Mouse (Mus musculus) kidney, postnatal 0 days (tissue): ENCODE data around the gene Shank2. TPM values are rescaled to one million over a fixed set of nuclear protein-coding genes. Genes with fewer than 3 reads are reported as not detected.

ENCODE experiments used
- ATAC-seq: fragments of 200-750 bp; cut with Nextera tagmentation; replicated peaks from 2 replicates; pipeline ENCODE4 v1.8.0; 2017; ENCODE audit warnings: low read depth, moderate number of reproducible peaks, moderate TSS enrichment, moderate library complexity; ENCODE audit not compliant: low FRiP score
- DNase-seq: peaks from one replicate; pipeline ENCODE4 v3.0.0-alpha.2; 2016; ENCODE audit warnings: low spot score
- H3K27ac ChIP-seq: fragments of 300-500 bp; sonication (generic); 2 replicates; pipeline ENCODE4 v1.5.1; 2014; ENCODE audit warnings: mild to moderate bottlenecking
- H3K27me3 ChIP-seq: fragments of 300-500 bp; sonication (generic); 2 replicates; pipeline ENCODE4 v1.6.1; 2014; ENCODE audit warnings: low read length, mixed read lengths; ENCODE audit not compliant: insufficient read depth
- H3K36me3 ChIP-seq: fragments of 300-500 bp; sonication (generic); 2 replicates; pipeline ENCODE4 v1.6.1; 2014; ENCODE audit warnings: low read length, mixed read lengths; ENCODE audit not compliant: insufficient read depth
- H3K4me1 ChIP-seq: fragments of 300-500 bp; sonication (generic); replicated peaks from 2 replicates; pipeline ENCODE4 v1.6.1; 2014; ENCODE audit warnings: antibody characterized with exemption, low read length, mixed read lengths; ENCODE audit not compliant: insufficient read depth
- H3K4me2 ChIP-seq: fragments of 300-500 bp; sonication (generic); 2 replicates; pipeline ENCODE4 v1.6.1; 2014; ENCODE audit warnings: mild to moderate bottlenecking, low read length, moderate library complexity, mixed read lengths
- H3K4me3 ChIP-seq: fragments of 300-500 bp; sonication (generic); replicated peaks from 2 replicates; pipeline ENCODE4 v1.5.1; 2014; ENCODE audit warnings: low read depth, low read length
- H3K9ac ChIP-seq: fragments of 300-500 bp; sonication (generic); 2 replicates; pipeline ENCODE4 v1.6.1; 2014; ENCODE audit warnings: low read depth, low read length
- H3K9me3 ChIP-seq: fragments of 300-500 bp; sonication (generic); replicated peaks from 2 replicates; pipeline ENCODE4 v1.6.1; 2016; ENCODE audit warnings: low read length, inconsistent platforms, mixed read lengths
- CTCF ChIP-seq: IDR thresholded peaks from 2 replicates; pipeline ENCODE4 v1.5.1; 2016; ENCODE audit warnings: antibody characterized with exemption, low read depth, mild to moderate bottlenecking, moderate library complexity
- WGBS: fragments of 180-500 bp; shearing (Covaris S2); extraction: QIAGEN DNeasy Blood & Tissue Kit; methylation state at CpG from one replicate; pipeline ENCODE4 v1.1.7; 2014; 5-methylcytosine and 5-hydroxymethylcytosine counted together
- polyA plus RNA-seq: library from polyadenylated mRNA; unstranded; fragments of >200 nt; fragmentation: Nextera tagmentation; extraction: Ambion mirVana; gene quantifications from 2 replicates; pipeline ENCODE4 v1.2.1, GENCODE M21; 2015

Shank2 gene
- polyA plus RNA-seq, 1 experiment from 2014 or later, result 2.6 TPM

DNA sequence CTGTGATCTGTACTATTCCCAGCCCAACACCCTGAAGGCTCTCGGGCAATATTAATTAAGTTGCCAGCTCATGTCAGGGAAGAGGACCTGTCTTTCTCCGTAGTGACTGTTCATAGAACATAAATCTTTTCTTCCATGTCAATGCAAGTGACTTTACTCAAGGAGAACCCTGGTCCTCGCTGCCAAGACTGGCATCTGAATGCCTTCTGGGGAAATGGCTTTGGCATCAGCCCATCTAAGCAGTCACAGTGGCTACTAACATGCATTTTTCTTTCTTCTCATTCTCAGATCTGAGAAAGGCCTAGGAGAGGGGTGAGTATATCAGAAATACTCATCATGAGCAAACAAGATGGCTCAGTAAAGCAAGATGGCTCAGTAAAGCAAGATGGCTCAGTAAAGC, 138.7 kb downstream of the Shank2 start:
- H3K4me2 ChIP-seq, result no peak overlapping the region
- no peaks in the 10 kb centered on the region for H3K4me1 ChIP-seq
- no peak for TF ChIP-seq CTCF
- H3K4me3 ChIP-seq, result no peak overlapping the region
- 70% methylated on average over 3 of the region's 3 CpGs for WGBS
- H3K9me3 ChIP-seq, result no peaks in the 10 kb centered on the region
- H3K27me3 ChIP-seq, result no peaks in the 10 kb centered on the region
- no peak overlapping the region for H3K9ac ChIP-seq
- no peak for ATAC-seq
- DNase-seq, result no peak
- no peak overlapping the region for H3K27ac ChIP-seq
- no peaks in the 10 kb centered on the region for H3K36me3 ChIP-seq

DNA sequence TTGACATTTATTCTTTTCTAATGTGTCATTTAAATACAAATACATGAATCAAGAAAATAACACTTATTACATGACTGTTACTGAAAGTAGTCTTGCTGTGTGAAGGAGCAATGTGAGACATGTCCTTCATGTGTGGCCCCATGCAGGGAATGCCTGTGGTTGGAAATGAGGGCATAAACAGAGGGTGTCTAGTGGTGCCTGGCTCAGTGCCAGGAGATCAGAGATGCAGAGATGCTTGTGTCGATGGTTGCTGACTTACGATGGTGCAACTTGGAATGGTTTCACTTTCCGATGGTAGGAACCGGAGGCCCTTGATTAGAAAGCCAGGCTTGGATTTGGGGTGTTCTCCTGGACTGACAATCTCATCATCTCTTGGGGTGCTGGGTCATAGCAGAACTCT, 140.3 kb downstream of the Shank2 start:
- no peak overlapping the region for H3K4me3 ChIP-seq
- H3K4me1 ChIP-seq, result no peaks in the 10 kb centered on the region
- H3K27me3 ChIP-seq, result no peaks in the 10 kb centered on the region
- H3K27ac ChIP-seq, result no peak overlapping the region
- no peaks in the 10 kb centered on the region for H3K36me3 ChIP-seq
- 77% methylated on average over 4 of the region's 4 CpGs for WGBS
- no peak overlapping the region for H3K4me2 ChIP-seq
- ATAC-seq, result no peak
- H3K9me3 ChIP-seq, result no peaks in the 10 kb centered on the region
- no peak overlapping the region for H3K9ac ChIP-seq
- DNase-seq, result no peak
- no peak for TF ChIP-seq CTCF

GRCm38 (mm10) chr7:144143941-144144340, 142.2 kb downstream of the Shank2 start:
- Histone ChIP-seq H3K9me3 (no peaks in the 10 kb centered on the region), H3K9ac (no peak overlapping the region), H3K27ac (no peak overlapping the region), H3K27me3 (no peaks in the 10 kb centered on the region), H3K36me3 (no peaks in the 10 kb centered on the region), H3K4me1 (no peaks in the 10 kb centered on the region), H3K4me2 (no peak overlapping the region), H3K4me3 (no peak overlapping the region)
- WGBS, result 51% methylated on average over 2 of the region's 2 CpGs
- DNase-seq, result no peak
- no peak for ATAC-seq
- TF ChIP-seq CTCF, result no peak

DNA sequence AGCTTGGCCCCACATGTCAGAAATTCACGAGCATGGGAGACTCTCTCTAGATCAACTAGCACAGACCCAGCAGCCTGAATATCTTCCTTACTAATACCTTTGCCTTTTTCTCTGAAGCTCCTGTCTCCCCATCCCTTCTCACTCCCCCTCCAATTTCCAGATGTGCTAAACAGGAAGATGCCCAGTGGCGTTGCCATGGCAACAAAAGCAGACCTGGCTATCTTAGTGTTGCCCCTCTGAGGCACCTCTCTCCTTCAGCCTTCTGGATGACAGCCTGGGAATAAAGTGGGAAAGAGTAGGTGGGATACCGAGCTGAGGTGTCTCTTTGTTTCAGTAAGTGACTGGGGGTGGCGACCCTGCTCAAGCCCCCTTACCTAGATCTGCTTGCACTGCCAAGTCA, 146.4 kb downstream of the Shank2 start:
- H3K9me3 ChIP-seq, result no peaks in the 10 kb centered on the region
- ATAC-seq (no peak), DNase-seq (no peak)
- no peaks in the 10 kb centered on the region for H3K27me3 ChIP-seq
- H3K9ac ChIP-seq, result no peak overlapping the region
- 67% methylated on average over 4 of the region's 4 CpGs for WGBS
- TF ChIP-seq CTCF, result no peak
- no peak overlapping the region for H3K4me2 ChIP-seq
- H3K4me1 ChIP-seq, result no peaks in the 10 kb centered on the region
- H3K27ac ChIP-seq, result no peak overlapping the region
- no peak overlapping the region for H3K4me3 ChIP-seq
- H3K36me3 ChIP-seq, result no peaks in the 10 kb centered on the region

DNA sequence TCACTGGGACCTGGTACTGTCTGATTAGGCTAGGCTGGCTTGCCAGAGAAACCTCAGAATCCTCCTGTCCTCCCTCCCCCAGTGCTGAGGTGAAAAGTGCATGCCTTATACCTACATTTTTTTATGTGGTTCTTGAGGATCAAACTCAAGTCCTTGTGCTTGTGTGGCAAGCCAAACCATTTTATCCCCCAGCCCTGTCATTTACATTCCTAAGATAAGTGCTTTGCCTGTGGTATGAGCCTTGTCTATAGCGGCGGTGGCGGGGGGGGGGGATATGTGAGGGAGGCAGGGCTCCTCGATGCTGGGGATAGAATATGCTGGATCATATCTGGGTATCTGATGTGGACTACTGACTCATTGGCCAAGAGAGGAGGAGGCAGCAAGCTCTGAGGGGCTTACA, 151.4 kb downstream of the Shank2 start:
- 75% methylated on average over 4 of the region's 4 CpGs for WGBS
- no peak for DNase-seq

GRCm38 (mm10) chr7:144153682-144154081, 152.0 kb downstream of the Shank2 start:
- no peak overlapping the region for H3K27ac ChIP-seq
- H3K4me1 ChIP-seq, result no peaks in the 10 kb centered on the region
- H3K4me2 ChIP-seq, result no peak overlapping the region
- ATAC-seq (no peak), DNase-seq (no peak)
- no peaks in the 10 kb centered on the region for H3K27me3 ChIP-seq
- no peak for TF ChIP-seq CTCF
- H3K9me3 ChIP-seq, result no peaks in the 10 kb centered on the region
- 75% methylated on average over 8 of the region's 8 CpGs for WGBS
- no peak overlapping the region for H3K9ac ChIP-seq
- H3K36me3 ChIP-seq, result no peaks in the 10 kb centered on the region
- H3K4me3 ChIP-seq, result no peak overlapping the region

More for the DNA sequence above, 151.4 kb downstream of the Shank2 start:
- no peak overlapping the region for H3K9ac ChIP-seq
- no peaks in the 10 kb centered on the region for H3K4me1 ChIP-seq
- no peaks in the 10 kb centered on the region for H3K27me3 ChIP-seq
- H3K4me3 ChIP-seq, result no peak overlapping the region
- no peaks in the 10 kb centered on the region for H3K9me3 ChIP-seq
- no peaks in the 10 kb centered on the region for H3K36me3 ChIP-seq
- no peak overlapping the region for H3K4me2 ChIP-seq
- H3K27ac ChIP-seq, result no peak overlapping the region
- no peak for TF ChIP-seq CTCF
- ATAC-seq, result no peak

DNA sequence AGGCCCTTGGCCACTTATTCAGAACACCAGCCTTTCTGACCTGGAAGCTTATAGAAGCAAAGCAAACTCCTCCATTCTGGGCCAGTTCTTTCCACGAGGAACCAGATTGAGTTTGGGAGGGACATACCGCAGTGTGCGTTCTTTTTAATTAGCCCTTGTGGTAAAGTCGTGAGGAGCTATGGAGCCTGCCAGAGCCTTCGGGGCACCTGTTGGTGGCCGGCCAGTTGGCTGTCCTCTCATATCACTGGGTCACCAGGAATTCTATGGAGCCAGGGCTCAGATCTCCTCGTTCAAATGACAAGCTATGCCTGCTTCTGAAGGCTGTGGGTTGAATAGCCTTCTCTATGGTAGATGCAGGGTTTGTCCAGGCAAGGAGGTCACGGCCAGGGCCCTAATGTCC, 156.2 kb downstream of the Shank2 start:
- no peak overlapping the region for H3K4me3 ChIP-seq
- no peak for TF ChIP-seq CTCF
- H3K4me1 ChIP-seq, result no peaks in the 10 kb centered on the region
- no peaks in the 10 kb centered on the region for H3K27me3 ChIP-seq
- 86% methylated on average over 8 of the region's 8 CpGs for WGBS
- H3K9me3 ChIP-seq, result no peaks in the 10 kb centered on the region
- no peak for ATAC-seq
- H3K4me2 ChIP-seq, result no peak overlapping the region
- DNase-seq, result no peak
- no peak overlapping the region for H3K9ac ChIP-seq
- no peaks in the 10 kb centered on the region for H3K36me3 ChIP-seq
- no peak overlapping the region for H3K27ac ChIP-seq
